Mouse (Mus musculus) G1E (cell line): ENCODE results near the gene Gzf1.

Source experiments
- CTCF ChIP-seq: IDR thresholded peaks from 2 replicates; pipeline ENCODE4 v1.5.1; 2012; ENCODE audit warnings: low read depth, low read length, inconsistent platforms, mixed read lengths
- GATA1 ChIP-seq: IDR thresholded peaks from 2 replicates; pipeline ENCODE4 v1.6.1; 2012; ENCODE audit warnings: borderline replicate concordance, low read length, inconsistent platforms, mixed read lengths
- GATA2 ChIP-seq: IDR thresholded peaks from 2 replicates; pipeline ENCODE4 v1.6.1; 2012; ENCODE audit warnings: low read depth, low read length, inconsistent platforms, borderline replicate concordance
- POLR2AphosphoS5 ChIP-seq: IDR thresholded peaks from 2 replicates; pipeline ENCODE4 v1.6.1; 2012; ENCODE audit warnings: low read depth, low read length, inconsistent platforms; ENCODE audit not compliant: insufficient replicate concordance
- TAL1 ChIP-seq: conservative IDR thresholded peaks from 2 replicates; pipeline ENCODE4 v1.6.1; 2012; ENCODE audit warnings: low read depth, low read length, inconsistent platforms, mixed read lengths

DNA sequence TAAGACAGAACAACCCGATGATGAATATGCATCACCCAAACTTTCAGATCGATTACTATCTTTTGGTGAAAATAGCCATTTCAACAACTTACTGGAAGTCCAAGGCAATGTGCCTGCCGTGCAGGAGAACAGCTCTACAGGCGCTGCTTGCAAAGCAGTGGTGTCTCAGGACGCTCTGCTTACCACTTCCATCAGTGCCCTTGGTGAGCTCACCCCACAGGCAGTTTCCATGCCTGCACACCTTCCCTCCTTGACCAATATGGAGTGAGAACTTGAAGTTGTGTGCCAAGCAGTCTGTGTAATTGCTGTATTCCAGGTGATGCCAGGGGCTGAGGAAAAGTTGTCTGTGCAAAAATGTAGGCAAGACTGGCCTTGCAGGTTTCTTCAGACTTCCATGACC lies 10.0 kb downstream of the Gzf1 start:
- no peak for TF ChIP-seq CTCF
- no peak for TF ChIP-seq GATA1
- no peak for TF ChIP-seq POLR2AphosphoS5
- no peak for TF ChIP-seq TAL1
- no peak for TF ChIP-seq GATA2
